Mouse (Mus musculus): ENCODE data around the gene Hmgn2. TPM values are rescaled to one million over a fixed set of nuclear protein-coding genes. Genes with fewer than 3 reads are reported as not detected.

Gene Hmgn2
- 1,750 and 1,938 TPM in 2 replicates for polyA plus RNA-seq (2015; fragmentation: Nextera tagmentation; extraction: Ambion mirVana)

- under 1% methylated on average over 42 of the region's 42 CpGs for WGBS
- peak within 1 kb of the TSS; percentile 99 for H3K4me2 ChIP-seq (ENCODE audit: low read length)
- H3K4me3 ChIP-seq (replicated peaks; ENCODE audit: low read length) = peak within 1 kb of the TSS; percentile 73
- ATAC-seq = peak; percentile 1
- no peaks in the 10 kb centered on the region for H3K9me3 ChIP-seq (ENCODE audit: control insufficient read depth, low read length)
- H3K27me3 ChIP-seq (replicated peaks; ENCODE audit: control insufficient read depth, insufficient read depth, low read length) = no peaks in the 10 kb centered on the region
- peaks cover 51% of the 10 kb centered on the region for H3K4me1 ChIP-seq (replicated peaks; ENCODE audit: control insufficient read depth, insufficient read depth, low read length)
- H3K9ac ChIP-seq (replicated peaks; ENCODE audit: low read depth, low read length) = peak within 1 kb of the TSS; percentile 96
- peaks cover 12% of the 10 kb centered on the region for H3K36me3 ChIP-seq (ENCODE audit: control insufficient read depth, insufficient read depth)
- peak within 1 kb of the TSS; percentile 99 for H3K27ac ChIP-seq (ENCODE audit: low read length)
These were observed at the start of gene Hmgn2 for GRCm38 (mm10) chr4:133968150-133968921. Hmgn2 (minus strand) TSS chr4:133968650.

GRCm38 (mm10) chr4:134017201-134017865 lies 48.9 kb upstream of the Hmgn2 start:
- Histone ChIP-seq H3K9me3 (ENCODE audit: control insufficient read depth, low read length) (no peaks in the 10 kb centered on the region), H3K27me3 (replicated peaks; ENCODE audit: control insufficient read depth, insufficient read depth, low read length) (peaks cover 40% of the 10 kb centered on the region), H3K4me1 (replicated peaks; ENCODE audit: control insufficient read depth, insufficient read depth, low read length) (peaks cover 17% of the 10 kb centered on the region), H3K36me3 (ENCODE audit: control insufficient read depth, insufficient read depth) (no peaks in the 10 kb centered on the region), H3K27ac (ENCODE audit: low read length) (no peak overlapping the region), H3K4me2 (ENCODE audit: low read length) (peak overlapping the region; percentile 56), H3K4me3 (replicated peaks; ENCODE audit: low read length) (peak overlapping the region; percentile 32), H3K9ac (replicated peaks; ENCODE audit: low read depth, low read length) (no peak overlapping the region)
- 5% methylated on average over 21 of the region's 21 CpGs for WGBS
- ATAC-seq = no peak

DNA sequence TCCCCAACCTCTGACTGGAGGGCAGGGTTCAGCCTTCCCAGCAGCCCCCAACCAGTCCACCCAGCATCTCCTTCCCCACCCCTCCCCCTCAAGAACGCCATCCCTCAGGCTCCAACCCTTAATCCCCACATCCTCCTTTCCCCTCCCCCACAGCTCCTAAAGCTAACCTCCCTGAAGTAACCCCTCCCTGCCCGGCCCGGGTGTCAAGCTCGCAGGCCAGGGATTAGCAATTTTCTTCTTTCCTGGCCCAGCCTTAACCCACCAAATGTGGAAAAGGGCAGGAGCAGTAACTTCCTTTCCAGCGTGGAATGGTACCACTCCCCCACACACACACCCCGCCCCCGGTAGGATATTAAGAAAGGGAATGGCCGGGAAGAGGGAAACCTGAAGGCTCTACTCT lies 48.3 kb upstream of the Hmgn2 start:
- Histone ChIP-seq H3K4me2 (ENCODE audit: low read length) (no peak overlapping the region), H3K4me3 (replicated peaks; ENCODE audit: low read length) (no peak overlapping the region), H3K27me3 (replicated peaks; ENCODE audit: control insufficient read depth, insufficient read depth, low read length) (peaks cover 40% of the 10 kb centered on the region), H3K9me3 (ENCODE audit: control insufficient read depth, low read length) (no peaks in the 10 kb centered on the region), H3K4me1 (replicated peaks; ENCODE audit: control insufficient read depth, insufficient read depth, low read length) (peaks cover 17% of the 10 kb centered on the region), H3K36me3 (ENCODE audit: control insufficient read depth, insufficient read depth) (no peaks in the 10 kb centered on the region), H3K27ac (ENCODE audit: low read length) (no peak overlapping the region), H3K9ac (replicated peaks; ENCODE audit: low read depth, low read length) (no peak overlapping the region)
- ATAC-seq = no peak
- WGBS = 5% methylated on average over 8 of the region's 8 CpGs

DNA sequence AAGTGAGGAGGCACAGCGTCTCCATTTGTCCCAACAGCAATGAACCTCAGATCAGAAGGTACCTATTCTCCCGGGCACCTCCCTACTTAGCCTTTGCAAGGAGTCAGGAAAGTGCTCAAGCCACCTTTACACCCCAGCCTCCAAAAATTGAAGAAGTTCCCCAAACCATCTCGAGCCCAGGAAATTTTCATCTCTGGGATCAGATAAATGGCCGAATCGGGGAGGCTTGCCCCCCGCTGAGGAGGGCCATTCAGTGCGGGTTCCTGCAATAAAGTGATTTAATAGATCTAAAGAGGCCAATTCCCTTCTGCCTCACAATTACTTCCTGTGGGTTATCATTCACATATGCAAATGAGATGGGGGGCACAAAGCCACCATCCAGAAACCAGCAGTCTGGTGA lies 47.8 kb upstream of the Hmgn2 start:
- H3K4me2 ChIP-seq (ENCODE audit: low read length) = no peak overlapping the region
- ATAC-seq = no peak

DNA sequence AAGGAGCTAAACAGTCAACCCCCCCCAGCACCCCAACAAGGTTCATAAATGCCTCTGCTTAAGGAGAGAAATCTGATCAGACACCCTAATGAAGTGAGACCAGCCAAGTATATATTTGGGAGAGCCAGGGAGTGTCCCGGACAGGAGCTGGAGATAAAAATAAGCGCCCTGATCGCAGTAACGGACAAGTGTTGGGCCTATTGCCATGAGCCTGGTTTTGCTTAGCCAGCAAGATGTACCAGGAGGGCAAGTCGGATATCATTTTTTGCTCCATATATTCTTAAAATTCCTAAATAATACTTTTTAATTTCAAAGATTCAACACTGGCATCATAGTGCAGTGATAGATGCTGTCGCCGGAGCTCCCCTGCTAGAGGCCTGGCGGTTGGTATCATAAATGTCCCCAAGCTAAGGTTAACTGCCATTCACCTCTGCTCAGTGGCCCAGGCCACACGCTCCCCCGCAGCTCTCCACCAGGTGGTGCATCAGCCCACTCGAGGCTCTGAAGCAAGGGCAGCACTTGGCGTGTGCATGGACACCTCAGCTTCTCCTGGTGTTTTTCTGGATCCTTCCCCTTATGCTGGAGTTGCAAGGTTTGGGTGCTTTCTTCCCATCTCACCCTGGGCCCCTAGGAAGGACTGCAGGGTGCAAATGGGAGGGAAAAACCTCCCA lies 44.5 kb upstream of the Hmgn2 start:
- Histone ChIP-seq H3K27ac (ENCODE audit: low read length) (no peak overlapping the region), H3K4me1 (replicated peaks; ENCODE audit: control insufficient read depth, insufficient read depth, low read length) (peaks cover 6% of the 10 kb centered on the region), H3K9me3 (ENCODE audit: control insufficient read depth, low read length) (no peaks in the 10 kb centered on the region), H3K36me3 (ENCODE audit: control insufficient read depth, insufficient read depth) (no peaks in the 10 kb centered on the region), H3K4me2 (ENCODE audit: low read length) (no peak overlapping the region), H3K9ac (replicated peaks; ENCODE audit: low read depth, low read length) (no peak overlapping the region), H3K27me3 (replicated peaks; ENCODE audit: control insufficient read depth, insufficient read depth, low read length) (peaks cover 23% of the 10 kb centered on the region), H3K4me3 (replicated peaks; ENCODE audit: low read length) (no peak overlapping the region)
- whole genome bisulfite sequencing = 43% methylated on average over 12 of the region's 12 CpGs
- ATAC-seq = no peak

More for the DNA sequence above, 47.8 kb upstream of the Hmgn2 start:
- WGBS = 2% methylated on average over 7 of the region's 7 CpGs
- Histone ChIP-seq H3K36me3 (ENCODE audit: control insufficient read depth, insufficient read depth) (no peaks in the 10 kb centered on the region), H3K27me3 (replicated peaks; ENCODE audit: control insufficient read depth, insufficient read depth, low read length) (peaks cover 40% of the 10 kb centered on the region), H3K4me1 (replicated peaks; ENCODE audit: control insufficient read depth, insufficient read depth, low read length) (peaks cover 17% of the 10 kb centered on the region), H3K4me3 (replicated peaks; ENCODE audit: low read length) (no peak overlapping the region), H3K9ac (replicated peaks; ENCODE audit: low read depth, low read length) (no peak overlapping the region), H3K27ac (ENCODE audit: low read length) (no peak overlapping the region), H3K9me3 (ENCODE audit: control insufficient read depth, low read length) (no peaks in the 10 kb centered on the region)

- Histone ChIP-seq H3K27me3 (replicated peaks; ENCODE audit: control insufficient read depth, insufficient read depth, low read length) (peaks cover 11% of the 10 kb centered on the region), H3K36me3 (ENCODE audit: control insufficient read depth, insufficient read depth) (no peaks in the 10 kb centered on the region), H3K27ac (ENCODE audit: low read length) (no peak overlapping the region), H3K9ac (replicated peaks; ENCODE audit: low read depth, low read length) (no peak overlapping the region), H3K4me3 (replicated peaks; ENCODE audit: low read length) (no peak overlapping the region), H3K9me3 (ENCODE audit: control insufficient read depth, low read length) (no peaks in the 10 kb centered on the region), H3K4me2 (ENCODE audit: low read length) (no peak overlapping the region), H3K4me1 (replicated peaks; ENCODE audit: control insufficient read depth, insufficient read depth, low read length) (no peaks in the 10 kb centered on the region)
- ATAC-seq = no peak
- WGBS = 7% methylated on average over 16 of the region's 16 CpGs
These were observed 43.3 kb upstream of the Hmgn2 start for GRCm38 (mm10) chr4:134011450-134012414.

- no peak overlapping the region for H3K27ac ChIP-seq (ENCODE audit: low read length)
- H3K9ac ChIP-seq (replicated peaks; ENCODE audit: low read depth, low read length) = no peak overlapping the region
- no peak overlapping the region for H3K4me2 ChIP-seq (ENCODE audit: low read length)
- 55% methylated on average over 6 of the region's 6 CpGs for WGBS
- H3K9me3 ChIP-seq (ENCODE audit: control insufficient read depth, low read length) = no peaks in the 10 kb centered on the region
- no peak overlapping the region for H3K4me3 ChIP-seq (replicated peaks; ENCODE audit: low read length)
- no peak for ATAC-seq
- no peaks in the 10 kb centered on the region for H3K36me3 ChIP-seq (ENCODE audit: control insufficient read depth, insufficient read depth)
- H3K4me1 ChIP-seq (replicated peaks; ENCODE audit: control insufficient read depth, insufficient read depth, low read length) = no peaks in the 10 kb centered on the region
- no peaks in the 10 kb centered on the region; the same call in none of the 2 replicates for H3K27me3 ChIP-seq (replicated peaks; ENCODE audit: control insufficient read depth, insufficient read depth, low read length)
These were observed 41.3 kb upstream of the Hmgn2 start for GRCm38 (mm10) chr4:134009709-134010108.

GRCm38 (mm10) chr4:134006845-134007244 lies 38.4 kb upstream of the Hmgn2 start:
- H3K9ac ChIP-seq (replicated peaks; ENCODE audit: low read depth, low read length) = no peak overlapping the region
- H3K4me3 ChIP-seq (replicated peaks; ENCODE audit: low read length) = no peak overlapping the region
- ATAC-seq = no peak
- no peak overlapping the region for H3K27ac ChIP-seq (ENCODE audit: low read length)
- H3K36me3 ChIP-seq (ENCODE audit: control insufficient read depth, insufficient read depth) = no peaks in the 10 kb centered on the region
- H3K4me2 ChIP-seq (ENCODE audit: low read length) = no peak overlapping the region
- 94% methylated on average over 3 of the region's 3 CpGs for WGBS
- no peaks in the 10 kb centered on the region for H3K4me1 ChIP-seq (replicated peaks; ENCODE audit: control insufficient read depth, insufficient read depth, low read length)
- no peaks in the 10 kb centered on the region for H3K27me3 ChIP-seq (replicated peaks; ENCODE audit: control insufficient read depth, insufficient read depth, low read length)
- no peaks in the 10 kb centered on the region for H3K9me3 ChIP-seq (ENCODE audit: control insufficient read depth, low read length)
